Mouse (Mus musculus) liver, postnatal 0 days (tissue): ENCODE measurements around the gene Lamb1.

Experiments
- CTCF ChIP-seq: sonication (generic); IDR thresholded peaks from 2 replicates; pipeline ENCODE4 v1.5.1; 2016; ENCODE audit warnings: antibody characterized with exemption, low read depth
- EP300 ChIP-seq: IDR thresholded peaks from 2 replicates; pipeline ENCODE4 v1.6.1; 2016; ENCODE audit warnings: antibody characterized with exemption, low read depth, mild to moderate bottlenecking

DNA sequence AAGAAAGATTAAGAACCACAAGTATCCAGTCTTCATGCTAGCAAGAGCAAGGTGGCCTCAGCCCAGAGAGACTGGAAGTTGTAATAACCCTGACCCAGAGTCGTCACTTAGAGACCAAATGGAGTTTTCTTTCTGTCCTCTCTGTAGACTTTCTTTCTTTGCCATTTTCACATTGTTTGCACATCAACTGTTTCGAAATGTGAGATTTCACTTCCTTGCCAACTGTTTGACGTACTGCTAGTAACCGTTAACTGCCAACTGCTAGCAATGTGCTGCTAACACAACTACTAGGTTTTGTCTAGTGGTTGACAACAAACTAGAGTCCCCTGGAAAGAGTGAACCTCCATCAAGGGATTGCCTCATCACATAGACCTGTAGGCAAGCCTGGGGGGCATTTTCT lies 18.1 kb downstream of the Lamb1 start:
- TF ChIP-seq CTCF, result no peak
- no peak for TF ChIP-seq EP300
